Mouse (Mus musculus) forebrain, embryonic 12.5 days (tissue): ENCODE data around the gene Napepld. TPM values are rescaled to one million over a fixed set of nuclear protein-coding genes. Genes with fewer than 3 reads are reported as not detected.
A peak's percentile ranks its signal among the peaks of the same experiment; 100 is the strongest.

Experiments
- ATAC-seq: fragments of 200-750 bp; cut with Nextera tagmentation; 2 replicates; pipeline ENCODE4 v1.8.0; 2017; ENCODE audit warnings: moderate TSS enrichment; ENCODE audit not compliant: low FRiP score
- H3K27ac ChIP-seq: fragments of 300-500 bp; sonication (generic); 2 replicates; pipeline ENCODE4 v1.5.1; 2016; ENCODE audit warnings: mild to moderate bottlenecking
- H3K27me3 ChIP-seq: fragments of 300-500 bp; sonication (generic); 2 replicates; pipeline ENCODE4 v1.6.1; 2016; ENCODE audit warnings: mild to moderate bottlenecking
- H3K36me3 ChIP-seq: fragments of 300-500 bp; sonication (generic); replicated peaks from 2 replicates; pipeline ENCODE4 v1.6.1; 2016; ENCODE audit warnings: mild to moderate bottlenecking
- H3K4me1 ChIP-seq: fragments of 300-500 bp; sonication (generic); 2 replicates; pipeline ENCODE4 v1.6.1; 2016
- H3K4me2 ChIP-seq: fragments of 300-500 bp; sonication (generic); 2 replicates; pipeline ENCODE4 v1.6.1; 2016; ENCODE audit warnings: mild to moderate bottlenecking, moderate library complexity
- H3K4me3 ChIP-seq: fragments of 300-500 bp; sonication (generic); replicated peaks from 2 replicates; pipeline ENCODE4 v1.5.1; 2016; ENCODE audit warnings: mild to moderate bottlenecking
- H3K9ac ChIP-seq: fragments of 300-500 bp; sonication (generic); 2 replicates; pipeline ENCODE4 v1.6.1; 2016; ENCODE audit warnings: mild to moderate bottlenecking
- H3K9me3 ChIP-seq: fragments of 300-500 bp; sonication (generic); 2 replicates; pipeline ENCODE4 v1.6.1; 2016
- WGBS: fragments of 180-500 bp; shearing (Covaris S2); methylation state at CpG from one replicate; pipeline ENCODE4 v1.1.7; 2016; 5-methylcytosine and 5-hydroxymethylcytosine counted together
- polyA plus RNA-seq: library from polyadenylated mRNA; unstranded; fragments of >200 nt; fragmentation: Nextera tagmentation; extraction: Ambion mirVana; gene quantifications from 2 replicates; pipeline ENCODE4 v1.2.1, GENCODE M21; 2016

Napepld gene
- 12.6 and 13.5 TPM in 2 replicates for polyA plus RNA-seq

DNA sequence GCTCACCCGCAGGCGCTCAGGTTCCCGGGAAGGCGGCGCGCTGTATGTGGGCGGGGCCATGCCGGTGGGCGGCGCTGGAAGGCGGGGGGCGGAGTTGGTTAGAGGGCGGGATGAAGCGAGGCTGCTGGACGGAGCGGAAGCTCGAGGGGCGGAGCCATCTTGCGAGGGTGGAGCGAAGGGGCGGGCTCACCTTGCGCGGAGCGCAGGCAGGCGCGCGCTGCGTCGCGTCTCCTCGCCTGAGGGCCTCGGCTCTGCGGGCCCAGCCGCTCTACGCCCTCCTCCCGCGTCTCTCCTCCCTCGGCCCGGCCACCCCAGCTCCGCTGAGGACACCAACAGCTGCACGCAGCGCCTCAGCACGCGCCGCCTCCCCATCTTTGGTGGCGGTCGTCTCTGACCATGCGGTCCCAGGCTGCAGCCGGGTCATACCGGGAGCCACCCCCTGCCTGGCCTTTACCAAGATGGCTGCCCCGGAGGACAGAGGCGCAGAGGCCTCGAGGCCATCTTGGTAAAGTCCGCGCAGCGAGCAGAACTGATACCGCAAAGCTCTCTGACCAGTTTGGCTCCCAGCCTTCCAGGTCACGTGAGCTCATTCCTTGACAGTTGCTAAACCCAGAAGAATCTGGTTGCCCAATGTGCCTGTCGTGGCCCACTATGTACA lies at the start of gene Napepld:
Gene Napepld, minus strand, starts transcription at position 46 of the 658 bp plus-strand sequence.
- peak within 1 kb of the TSS; percentile 68 for H3K4me3 ChIP-seq
- peak within 1 kb of the TSS; percentile 61 for H3K4me2 ChIP-seq
- no peaks in the 10 kb centered on the region; the same call in 1 of the 2 replicates for H3K4me1 ChIP-seq
- H3K9me3 ChIP-seq: no peaks in the 10 kb centered on the region
- no peaks in the 10 kb centered on the region for H3K36me3 ChIP-seq
- under 1% methylated on average over 59 of the region's 59 CpGs for WGBS
- peak within 1 kb of the TSS; percentile 97 for H3K27ac ChIP-seq
- no peaks in the 10 kb centered on the region for H3K27me3 ChIP-seq
- peak; percentile 99 for ATAC-seq
- peak within 1 kb of the TSS; percentile 81 for H3K9ac ChIP-seq

DNA sequence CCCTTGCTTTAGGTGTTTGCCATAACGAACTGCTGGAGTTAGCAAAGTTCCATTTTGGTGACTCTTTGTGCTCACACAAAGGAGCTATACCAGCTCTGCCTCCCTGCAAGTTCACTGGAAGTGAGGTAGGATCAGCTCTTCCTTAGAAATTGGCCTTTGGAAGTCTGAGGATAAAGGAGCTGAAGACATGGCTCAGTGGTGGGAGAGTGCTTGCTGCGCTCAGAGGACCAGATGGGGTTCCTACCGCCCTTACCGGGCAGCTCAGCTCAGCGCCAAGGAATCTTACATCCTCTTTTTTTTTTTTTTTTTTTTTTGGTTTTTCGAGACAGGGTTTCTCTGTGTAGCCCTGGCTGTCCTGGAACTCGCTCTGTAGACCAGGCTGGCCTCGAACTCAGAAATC lies 44.8 kb upstream of the Napepld start:
- no peaks in the 10 kb centered on the region for H3K27me3 ChIP-seq
- no peaks in the 10 kb centered on the region for H3K9me3 ChIP-seq
- H3K4me1 ChIP-seq: no peaks in the 10 kb centered on the region
- no peak overlapping the region for H3K4me2 ChIP-seq
- WGBS: 91% methylated on average over 8 of the region's 8 CpGs
- H3K4me3 ChIP-seq: no peak overlapping the region
- no peak overlapping the region for H3K9ac ChIP-seq
- ATAC-seq: no peak
- H3K36me3 ChIP-seq: peaks cover 98% of the 10 kb centered on the region
- no peak overlapping the region for H3K27ac ChIP-seq

DNA sequence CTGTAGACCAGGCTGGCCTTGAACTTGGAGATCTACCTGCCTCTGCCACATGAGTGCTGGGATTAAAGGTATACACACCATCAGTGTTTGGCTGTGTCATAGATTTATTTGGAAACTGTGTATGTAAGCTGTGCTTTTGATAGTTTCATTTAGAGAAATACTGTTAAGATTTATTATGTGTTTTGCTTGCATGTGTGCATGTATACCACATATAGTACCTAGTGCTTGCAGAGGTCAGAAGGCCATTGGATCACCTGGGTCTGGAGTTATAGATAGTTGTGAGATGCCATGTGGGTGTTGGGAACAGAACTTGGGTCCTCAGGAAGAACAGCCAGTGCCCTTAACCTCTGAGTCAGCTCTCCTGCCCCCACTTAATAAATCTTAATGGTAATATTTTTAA lies 43.5 kb upstream of the Napepld start:
- Histone ChIP-seq H3K9ac (no peak overlapping the region), H3K27ac (no peak overlapping the region), H3K9me3 (no peaks in the 10 kb centered on the region), H3K36me3 (peaks cover 98% of the 10 kb centered on the region), H3K27me3 (no peaks in the 10 kb centered on the region), H3K4me3 (no peak overlapping the region), H3K4me2 (no peak overlapping the region), H3K4me1 (no peaks in the 10 kb centered on the region)
- ATAC-seq: no peak

DNA sequence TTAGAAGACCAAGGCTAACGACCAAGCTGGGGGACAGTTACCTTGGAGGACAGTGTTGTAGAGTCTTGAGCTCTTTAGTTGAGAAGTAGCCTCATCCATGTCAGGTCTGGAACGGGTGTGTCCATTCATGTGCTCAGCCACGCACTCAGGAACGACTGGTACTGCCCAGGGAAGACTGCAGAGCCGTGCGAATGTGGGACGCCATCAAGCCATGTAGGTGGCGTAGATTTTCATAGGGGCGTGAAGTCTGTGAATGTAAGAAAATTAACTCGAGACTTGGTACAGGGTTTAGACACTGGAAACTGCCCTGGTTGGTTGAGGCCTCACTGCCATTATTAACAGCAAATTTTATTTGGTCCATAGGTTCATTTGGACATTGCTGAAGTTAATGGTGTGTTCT lies 42.4 kb upstream of the Napepld start:
- WGBS: 96% methylated on average over 10 of the region's 10 CpGs
- peaks cover 98% of the 10 kb centered on the region for H3K36me3 ChIP-seq

DNA sequence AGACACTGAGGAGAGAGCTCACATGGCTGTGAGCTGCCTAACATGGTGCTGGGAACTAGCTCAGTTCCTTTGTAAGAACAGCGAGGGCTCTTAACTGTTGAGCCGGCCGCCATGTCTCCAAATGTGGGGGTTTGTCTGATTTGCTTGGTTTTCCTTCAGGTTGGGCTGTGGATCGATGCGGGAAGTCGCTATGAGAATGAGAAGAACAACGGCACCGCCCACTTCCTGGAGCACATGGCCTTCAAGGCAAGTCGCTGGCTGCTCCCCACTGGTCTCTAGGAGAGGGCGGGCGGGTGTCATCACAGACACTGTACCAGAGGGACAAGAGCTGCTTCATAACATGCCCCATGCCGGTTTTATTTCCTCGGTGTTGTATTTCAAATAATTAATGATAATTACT lies 38.7 kb upstream of the Napepld start:
- Histone ChIP-seq H3K4me1 (peaks cover 20% of the 10 kb centered on the region), H3K9me3 (no peaks in the 10 kb centered on the region), H3K27ac (no peak overlapping the region), H3K4me3 (no peak overlapping the region), H3K36me3 (peaks cover 63% of the 10 kb centered on the region), H3K4me2 (no peak overlapping the region), H3K9ac (no peak overlapping the region), H3K27me3 (no peaks in the 10 kb centered on the region)
- no peak for ATAC-seq
- WGBS: 92% methylated on average over 13 of the region's 13 CpGs

More for the DNA sequence above, 42.4 kb upstream of the Napepld start:
- Histone ChIP-seq H3K4me1 (peaks cover 2% of the 10 kb centered on the region), H3K27me3 (no peaks in the 10 kb centered on the region), H3K27ac (no peak overlapping the region), H3K4me2 (no peak overlapping the region), H3K9me3 (no peaks in the 10 kb centered on the region), H3K4me3 (no peak overlapping the region), H3K9ac (no peak overlapping the region)
- ATAC-seq: no peak

DNA sequence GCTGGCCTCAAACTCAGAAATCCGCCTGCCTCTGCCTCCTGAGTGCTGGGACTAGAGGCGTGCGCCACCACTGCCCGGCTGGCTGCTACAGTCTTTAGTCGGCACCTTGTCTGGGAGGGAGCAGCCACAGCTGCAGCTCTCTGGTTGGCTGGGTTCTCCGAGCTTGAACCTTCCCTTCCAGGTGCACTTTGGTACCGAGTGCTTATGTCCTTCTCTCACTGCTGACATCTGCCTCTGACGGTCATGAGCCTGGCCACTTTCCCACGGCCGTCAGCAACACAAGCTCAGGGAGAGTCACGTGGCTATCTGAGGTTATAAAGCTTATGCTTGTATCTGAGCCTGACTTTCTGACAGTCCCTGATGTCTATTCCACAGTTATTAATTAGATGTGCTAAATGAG lies 37.9 kb upstream of the Napepld start:
- no peak for ATAC-seq
- H3K4me2 ChIP-seq: no peak overlapping the region
- no peak overlapping the region for H3K9ac ChIP-seq
- H3K36me3 ChIP-seq: peaks cover 56% of the 10 kb centered on the region
- H3K4me3 ChIP-seq: no peak overlapping the region
- peaks cover 28% of the 10 kb centered on the region for H3K4me1 ChIP-seq
- no peaks in the 10 kb centered on the region for H3K9me3 ChIP-seq
- 93% methylated on average over 11 of the region's 11 CpGs for WGBS
- no peak overlapping the region for H3K27ac ChIP-seq
- H3K27me3 ChIP-seq: no peaks in the 10 kb centered on the region

- peak overlapping the region; percentile 89 for H3K27ac ChIP-seq
- ATAC-seq: no peak
- H3K9ac ChIP-seq: peak overlapping the region; percentile 86
- no peaks in the 10 kb centered on the region for H3K9me3 ChIP-seq
- H3K4me2 ChIP-seq: peak overlapping the region; percentile 85
- H3K4me1 ChIP-seq: peaks cover 40% of the 10 kb centered on the region
- peaks cover 40% of the 10 kb centered on the region for H3K36me3 ChIP-seq
- WGBS: 32% methylated on average over 10 of the region's 10 CpGs
- H3K4me3 ChIP-seq: peak overlapping the region; percentile 93
- H3K27me3 ChIP-seq: no peaks in the 10 kb centered on the region
Measured at GRCm38 (mm10) chr5:21737620-21738019, 36.4 kb upstream of the Napepld start.

GRCm38 (mm10) chr5:21736956-21737585 lies 35.9 kb upstream of the Napepld start, which contains the start of gene Pmpcb:
Pmpcb (plus strand) TSS chr5:21737141.
- Histone ChIP-seq H3K4me3 (peak within 1 kb of the TSS; percentile 93), H3K27me3 (no peaks in the 10 kb centered on the region), H3K27ac (peak within 1 kb of the TSS; percentile 89), H3K4me1 (peaks cover 46% of the 10 kb centered on the region), H3K36me3 (peaks cover 35% of the 10 kb centered on the region), H3K9ac (peak within 1 kb of the TSS; percentile 86), H3K9me3 (no peaks in the 10 kb centered on the region), H3K4me2 (peak within 1 kb of the TSS; percentile 85)
- WGBS: under 1% methylated on average over 42 of the region's 42 CpGs
- peak; percentile 67 for ATAC-seq

DNA sequence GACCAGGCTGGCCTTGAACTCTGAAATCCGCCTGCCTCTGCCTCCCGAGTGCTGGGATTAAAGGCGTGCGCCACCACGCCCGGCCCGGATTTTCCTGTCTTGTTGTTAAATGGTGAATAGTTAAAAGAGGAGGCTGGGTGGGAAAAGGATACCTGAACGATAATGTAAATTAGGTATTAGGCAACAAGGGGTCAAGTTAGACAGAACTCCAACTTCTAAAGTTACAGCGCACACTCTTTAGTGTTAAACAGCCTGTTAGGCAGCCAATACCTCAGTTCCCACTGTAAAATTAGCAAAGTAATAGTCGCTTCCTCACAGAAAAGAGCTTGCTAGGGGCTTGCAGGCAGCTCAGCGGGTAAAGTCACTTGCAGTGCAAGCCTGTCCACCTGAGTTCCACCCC lies 34.9 kb upstream of the Napepld start:
- H3K36me3 ChIP-seq: peaks cover 25% of the 10 kb centered on the region
- H3K4me1 ChIP-seq: peaks cover 54% of the 10 kb centered on the region
- ATAC-seq: no peak
- H3K9me3 ChIP-seq: no peaks in the 10 kb centered on the region
- H3K4me2 ChIP-seq: no peak overlapping the region
- no peak overlapping the region for H3K9ac ChIP-seq
- H3K4me3 ChIP-seq: no peak overlapping the region
- no peaks in the 10 kb centered on the region for H3K27me3 ChIP-seq
- no peak overlapping the region for H3K27ac ChIP-seq
- 87% methylated on average over 11 of the region's 11 CpGs for WGBS

DNA sequence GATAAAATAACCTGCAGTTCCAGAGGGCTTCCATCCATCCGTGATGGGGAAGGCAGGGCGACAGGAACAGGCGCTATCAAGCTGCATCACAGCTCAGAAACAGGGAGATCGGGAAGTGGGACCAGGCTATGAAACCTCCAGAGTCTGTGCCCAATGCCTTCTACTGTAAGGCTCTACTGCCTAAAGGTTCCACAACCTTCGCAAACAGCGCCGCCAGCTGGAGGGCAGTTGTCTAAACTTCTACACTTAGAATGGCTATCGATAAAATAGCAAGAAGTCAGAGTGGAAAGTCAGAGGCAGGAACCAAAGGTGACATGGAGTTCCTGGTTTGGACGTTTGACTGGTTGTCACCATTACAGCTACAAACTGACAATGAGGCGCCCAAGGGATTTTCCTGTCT lies 34.4 kb upstream of the Napepld start:
- Histone ChIP-seq H3K9ac (no peak overlapping the region), H3K27ac (peak overlapping the region; percentile 36; the same call in 1 of the 2 replicates), H3K9me3 (no peaks in the 10 kb centered on the region), H3K4me2 (0 out of 2 replicates have a peak overlapping the region, but pooled peaks have one; percentile 2), H3K36me3 (peaks cover 22% of the 10 kb centered on the region), H3K4me3 (no peak overlapping the region), H3K27me3 (no peaks in the 10 kb centered on the region), H3K4me1 (peaks cover 59% of the 10 kb centered on the region)
- ATAC-seq: no peak
- 27% methylated on average over 10 of the region's 10 CpGs for WGBS

- no peak overlapping the region for H3K4me3 ChIP-seq
- H3K4me1 ChIP-seq: peaks cover 62% of the 10 kb centered on the region
- ATAC-seq: no peak
Measured at GRCm38 (mm10) chr5:21735100-21735499, 33.9 kb upstream of the Napepld start.

DNA sequence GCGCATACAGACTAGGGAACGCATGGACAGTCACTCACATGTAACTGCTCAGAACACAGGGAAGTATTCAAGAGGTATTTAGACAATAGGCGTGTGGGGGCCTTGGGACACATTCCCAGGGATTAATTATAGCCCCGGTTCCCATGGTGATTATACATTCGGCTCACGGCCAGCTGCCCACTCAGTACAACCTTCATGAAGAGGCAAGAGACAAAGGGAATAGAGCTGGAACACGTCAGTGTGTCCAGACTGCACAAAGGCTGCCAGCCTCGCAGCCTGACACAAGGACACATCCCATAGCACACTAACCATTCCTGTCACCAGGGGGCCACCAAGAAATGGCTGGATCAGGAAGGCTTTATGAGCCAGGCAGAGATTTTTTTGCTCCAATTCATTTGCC lies 31.7 kb upstream of the Napepld start:
- Histone ChIP-seq H3K4me1 (peaks cover 54% of the 10 kb centered on the region), H3K4me3 (no peak overlapping the region), H3K36me3 (no peaks in the 10 kb centered on the region), H3K9me3 (no peaks in the 10 kb centered on the region), H3K27ac (peak overlapping the region; percentile 94), H3K4me2 (no peak overlapping the region), H3K9ac (no peak overlapping the region), H3K27me3 (no peaks in the 10 kb centered on the region)
- 7% methylated on average over 8 of the region's 8 CpGs for WGBS
- peak; percentile 93 for ATAC-seq

More at GRCm38 (mm10) chr5:21735100-21735499, 33.9 kb upstream of the Napepld start:
- Histone ChIP-seq H3K9ac (no peak overlapping the region), H3K9me3 (no peaks in the 10 kb centered on the region), H3K36me3 (peaks cover 17% of the 10 kb centered on the region), H3K27ac (no peak overlapping the region), H3K4me2 (0 out of 2 replicates have a peak overlapping the region, but pooled peaks have one; percentile 2), H3K27me3 (no peaks in the 10 kb centered on the region)
- WGBS: 85% methylated on average over 20 of the region's 20 CpGs
